Mouse (Mus musculus): ENCODE data around the gene Thrap3. TPM values are rescaled to one million over a fixed set of nuclear protein-coding genes. Genes with fewer than 3 reads are reported as not detected.
A peak's percentile ranks its signal among the peaks of the same experiment; 100 is the strongest.

Gene Thrap3
- polyA plus RNA-seq, 1 experiment from 2014 or later: 148 TPM

- Histone ChIP-seq H3K4me3 (ENCODE audit: control insufficient read depth in 1 of 2, insufficient read depth in 1 of 2, low read depth in 1 of 2, low read length in 2 of 2) (peak overlapping the region in 1 of 2 experiments; percentile 69; a peak in 2 of 4 replicates), H3K9ac (ENCODE audit: low read length) (peak overlapping the region; percentile 86), H3K27ac (replicated peaks in 1 of 2; ENCODE audit: control insufficient read depth in 1 of 2, insufficient read depth in 1 of 2, low read depth in 2 of 2, low read length in 2 of 2) (peak overlapping the region in 1 of 2 experiments; percentile 46; a peak in 2 of 4 replicates), H3K27me3 (ENCODE audit: control insufficient read depth, insufficient read depth, low read length) (no peaks in the 10 kb centered on the region), H3K36me3 (ENCODE audit: control insufficient read depth, insufficient read depth, low read length) (peaks cover 9% of the 10 kb centered on the region; the same call in 1 of the 2 replicates), H3K9me3 (ENCODE audit: control insufficient read depth, low read length) (no peaks in the 10 kb centered on the region), H3K4me1 (ENCODE audit: control insufficient read depth in 2 of 2, insufficient read depth in 2 of 2, low read length in 2 of 2) (peaks cover 12 to 49% of the 10 kb centered on the region in 2 experiments), H3K4me2 (ENCODE audit: low read length) (peak overlapping the region; percentile 84)
- no peak for ATAC-seq (ENCODE audit: insufficient number of reproducible peaks, insufficient read depth, low FRiP score, low read depth)
- 25% methylated on average over 1 of the region's 1 CpGs for WGBS
Measured at GRCm38 (mm10) chr4:126200036-126200435, 2.5 kb downstream of the Thrap3 start.

GRCm38 (mm10) chr4:126199556-126199955 is 3.0 kb downstream of the Thrap3 start:
- peak overlapping the region in 1 of 2 experiments; percentile 69; a peak in 2 of 4 replicates for H3K4me3 ChIP-seq (ENCODE audit: control insufficient read depth in 1 of 2, insufficient read depth in 1 of 2, low read depth in 1 of 2, low read length in 2 of 2)
- no peak for ATAC-seq (ENCODE audit: insufficient number of reproducible peaks, insufficient read depth, low FRiP score, low read depth)
- H3K4me2 ChIP-seq (ENCODE audit: low read length): peak overlapping the region; percentile 84
- no peak overlapping the region; a peak in 1 of 4 replicates for H3K27ac ChIP-seq (replicated peaks in 1 of 2; ENCODE audit: control insufficient read depth in 1 of 2, insufficient read depth in 1 of 2, low read depth in 2 of 2, low read length in 2 of 2)
- no peaks in the 10 kb centered on the region for H3K9me3 ChIP-seq (ENCODE audit: control insufficient read depth, low read length)
- WGBS: 48% methylated on average over 6 of the region's 6 CpGs
- H3K27me3 ChIP-seq (ENCODE audit: control insufficient read depth, insufficient read depth, low read length): no peaks in the 10 kb centered on the region
- peak overlapping the region; percentile 86; the same call in 1 of the 2 replicates for H3K9ac ChIP-seq (ENCODE audit: low read length)
- H3K4me1 ChIP-seq (ENCODE audit: control insufficient read depth in 2 of 2, insufficient read depth in 2 of 2, low read length in 2 of 2): peaks cover 12 to 49% of the 10 kb centered on the region in 2 experiments
- H3K36me3 ChIP-seq (ENCODE audit: control insufficient read depth, insufficient read depth, low read length): peaks cover 13% of the 10 kb centered on the region

GRCm38 (mm10) chr4:126197485-126197884 is 5.1 kb downstream of the Thrap3 start:
- no peak overlapping the region for H3K4me3 ChIP-seq (ENCODE audit: control insufficient read depth in 1 of 2, insufficient read depth in 1 of 2, low read depth in 1 of 2, low read length in 2 of 2)
- peaks cover 9 to 38% of the 10 kb centered on the region in 2 experiments for H3K4me1 ChIP-seq (ENCODE audit: control insufficient read depth in 2 of 2, insufficient read depth in 2 of 2, low read length in 2 of 2)
- ATAC-seq (ENCODE audit: insufficient number of reproducible peaks, insufficient read depth, low FRiP score, low read depth): no peak
- no peaks in the 10 kb centered on the region for H3K27me3 ChIP-seq (ENCODE audit: control insufficient read depth, insufficient read depth, low read length)
- H3K4me2 ChIP-seq (ENCODE audit: low read length): peak overlapping the region; percentile 30
- WGBS: 30% methylated on average over 3 of the region's 3 CpGs
- H3K9ac ChIP-seq (ENCODE audit: low read length): peak overlapping the region; percentile 23; the same call in 1 of the 2 replicates
- no peaks in the 10 kb centered on the region for H3K9me3 ChIP-seq (ENCODE audit: control insufficient read depth, low read length)
- H3K27ac ChIP-seq (replicated peaks in 1 of 2; ENCODE audit: control insufficient read depth in 1 of 2, insufficient read depth in 1 of 2, low read depth in 2 of 2, low read length in 2 of 2): no peak overlapping the region
- H3K36me3 ChIP-seq (ENCODE audit: control insufficient read depth, insufficient read depth, low read length): peaks cover 33% of the 10 kb centered on the region

- H3K4me2 ChIP-seq (ENCODE audit: low read length): no peak overlapping the region
- no peaks in the 10 kb centered on the region for H3K27me3 ChIP-seq (ENCODE audit: control insufficient read depth, insufficient read depth, low read length)
- no peaks in the 10 kb centered on the region for H3K9me3 ChIP-seq (ENCODE audit: control insufficient read depth, low read length)
- no peak overlapping the region for H3K27ac ChIP-seq (replicated peaks in 1 of 2; ENCODE audit: control insufficient read depth in 1 of 2, insufficient read depth in 1 of 2, low read depth in 2 of 2, low read length in 2 of 2)
- peaks cover 56% of the 10 kb centered on the region for H3K36me3 ChIP-seq (ENCODE audit: control insufficient read depth, insufficient read depth, low read length)
- peaks cover 6 to 27% of the 10 kb centered on the region in 2 experiments for H3K4me1 ChIP-seq (ENCODE audit: control insufficient read depth in 2 of 2, insufficient read depth in 2 of 2, low read length in 2 of 2)
- H3K9ac ChIP-seq (ENCODE audit: low read length): no peak overlapping the region
- WGBS: 93% methylated on average over 4 of the region's 4 CpGs
- H3K4me3 ChIP-seq (ENCODE audit: control insufficient read depth in 1 of 2, insufficient read depth in 1 of 2, low read depth in 1 of 2, low read length in 2 of 2): no peak overlapping the region
- ATAC-seq (ENCODE audit: insufficient number of reproducible peaks, insufficient read depth, low FRiP score, low read depth): no peak
Measured at GRCm38 (mm10) chr4:126194916-126195315, 7.6 kb downstream of the Thrap3 start.

GRCm38 (mm10) chr4:126194216-126194615 is 8.3 kb downstream of the Thrap3 start:
- H3K4me2 ChIP-seq (ENCODE audit: low read length): no peak overlapping the region
- peaks cover 60% of the 10 kb centered on the region for H3K36me3 ChIP-seq (ENCODE audit: control insufficient read depth, insufficient read depth, low read length)
- no peaks in the 10 kb centered on the region for H3K9me3 ChIP-seq (ENCODE audit: control insufficient read depth, low read length)
- H3K27ac ChIP-seq (replicated peaks in 1 of 2; ENCODE audit: control insufficient read depth in 1 of 2, insufficient read depth in 1 of 2, low read depth in 2 of 2, low read length in 2 of 2): no peak overlapping the region
- H3K4me3 ChIP-seq (ENCODE audit: control insufficient read depth in 1 of 2, insufficient read depth in 1 of 2, low read depth in 1 of 2, low read length in 2 of 2): no peak overlapping the region
- no peak overlapping the region for H3K9ac ChIP-seq (ENCODE audit: low read length)
- ATAC-seq (ENCODE audit: insufficient number of reproducible peaks, insufficient read depth, low FRiP score, low read depth): no peak
- no peaks in the 10 kb centered on the region for H3K27me3 ChIP-seq (ENCODE audit: control insufficient read depth, insufficient read depth, low read length)
- peaks cover 4 to 20% of the 10 kb centered on the region in 2 experiments for H3K4me1 ChIP-seq (ENCODE audit: control insufficient read depth in 2 of 2, insufficient read depth in 2 of 2, low read length in 2 of 2)

GRCm38 (mm10) chr4:126190636-126191035 is 11.9 kb downstream of the Thrap3 start:
- WGBS: 93% methylated on average over 2 of the region's 2 CpGs
- Histone ChIP-seq H3K9ac (ENCODE audit: low read length) (no peak overlapping the region), H3K4me2 (ENCODE audit: low read length) (no peak overlapping the region), H3K27me3 (ENCODE audit: control insufficient read depth, insufficient read depth, low read length) (no peaks in the 10 kb centered on the region), H3K27ac (replicated peaks in 1 of 2; ENCODE audit: control insufficient read depth in 1 of 2, insufficient read depth in 1 of 2, low read depth in 2 of 2, low read length in 2 of 2) (no peak overlapping the region), H3K4me3 (ENCODE audit: control insufficient read depth in 1 of 2, insufficient read depth in 1 of 2, low read depth in 1 of 2, low read length in 2 of 2) (no peak overlapping the region), H3K9me3 (ENCODE audit: control insufficient read depth, low read length) (no peaks in the 10 kb centered on the region), H3K36me3 (ENCODE audit: control insufficient read depth, insufficient read depth, low read length) (peaks cover 78% of the 10 kb centered on the region), H3K4me1 (ENCODE audit: control insufficient read depth in 2 of 2, insufficient read depth in 2 of 2, low read length in 2 of 2) (no peaks in the 10 kb centered on the region; a peak in 1 of 4 replicates)
- no peak for ATAC-seq (ENCODE audit: insufficient number of reproducible peaks, insufficient read depth, low FRiP score, low read depth)

GRCm38 (mm10) chr4:126187096-126187495 is 15.5 kb downstream of the Thrap3 start:
- Histone ChIP-seq H3K27me3 (ENCODE audit: control insufficient read depth, insufficient read depth, low read length) (no peaks in the 10 kb centered on the region), H3K9me3 (ENCODE audit: control insufficient read depth, low read length) (no peaks in the 10 kb centered on the region), H3K4me3 (ENCODE audit: control insufficient read depth in 1 of 2, insufficient read depth in 1 of 2, low read depth in 1 of 2, low read length in 2 of 2) (no peak overlapping the region), H3K36me3 (ENCODE audit: control insufficient read depth, insufficient read depth, low read length) (peaks cover 80% of the 10 kb centered on the region), H3K4me1 (ENCODE audit: control insufficient read depth in 2 of 2, insufficient read depth in 2 of 2, low read length in 2 of 2) (no peaks in the 10 kb centered on the region), H3K9ac (ENCODE audit: low read length) (no peak overlapping the region), H3K4me2 (ENCODE audit: low read length) (no peak overlapping the region), H3K27ac (replicated peaks in 1 of 2; ENCODE audit: control insufficient read depth in 1 of 2, insufficient read depth in 1 of 2, low read depth in 2 of 2, low read length in 2 of 2) (no peak overlapping the region)
- 88% methylated on average over 3 of the region's 3 CpGs for WGBS
- no peak for ATAC-seq (ENCODE audit: insufficient number of reproducible peaks, insufficient read depth, low FRiP score, low read depth)

GRCm38 (mm10) chr4:126183034-126183433 is 19.5 kb downstream of the Thrap3 start:
- 79% methylated on average over 5 of the region's 5 CpGs for WGBS
- no peaks in the 10 kb centered on the region for H3K27me3 ChIP-seq (ENCODE audit: control insufficient read depth, insufficient read depth, low read length)
- no peak; the same call in 1 of the 2 replicates for ATAC-seq (ENCODE audit: insufficient number of reproducible peaks, insufficient read depth, low FRiP score, low read depth)
- peaks cover 88% of the 10 kb centered on the region for H3K36me3 ChIP-seq (ENCODE audit: control insufficient read depth, insufficient read depth, low read length)
- H3K9ac ChIP-seq (ENCODE audit: low read length): no peak overlapping the region
- H3K27ac ChIP-seq (replicated peaks in 1 of 2; ENCODE audit: control insufficient read depth in 1 of 2, insufficient read depth in 1 of 2, low read depth in 2 of 2, low read length in 2 of 2): no peak overlapping the region
- H3K4me3 ChIP-seq (ENCODE audit: control insufficient read depth in 1 of 2, insufficient read depth in 1 of 2, low read depth in 1 of 2, low read length in 2 of 2): no peak overlapping the region
- H3K4me2 ChIP-seq (ENCODE audit: low read length): no peak overlapping the region
- H3K4me1 ChIP-seq (ENCODE audit: control insufficient read depth in 2 of 2, insufficient read depth in 2 of 2, low read length in 2 of 2): no peaks in the 10 kb centered on the region
- H3K9me3 ChIP-seq (ENCODE audit: control insufficient read depth, low read length): no peaks in the 10 kb centered on the region
